Comparison of ENCODE assay signal across 16 mouse cellular contexts in genomic region chr14:122322136-122322535, GRCm38 (mm10).
DNase-seq lines count a peak whose midpoint lies in the region; ATAC-seq lines count a peak whose summit lies in the region.
"Had no signal": no experiment of that assay in that cellular context is flagged by ENCODE, and none has a peak within 500 bp of the region (broad histone marks: within the 10 kb centered on the region; RNA-seq: fewer than 3 reads in every experiment).

No protein-coding gene starts in this region.

- no peaks in the 10 kb centered on the region for H3K4me1 ChIP-seq in liver, embryonic 11.5 days (replicated peaks; ENCODE audit: control insufficient read depth, insufficient read depth, low read length)
- H3K4me1 ChIP-seq: forebrain, embryonic 10.5 days; liver, embryonic 13.5 days had no signal

- no peak overlapping the region for H3K27ac ChIP-seq in liver, embryonic 11.5 days (ENCODE audit: low read depth, low read length)
- H3K27ac ChIP-seq: forebrain, embryonic 10.5 days; liver, embryonic 13.5 days had no signal

- no peak overlapping the region for H3K9ac ChIP-seq in liver, embryonic 11.5 days (ENCODE audit: low read depth, low read length)
- H3K9ac ChIP-seq: liver, embryonic 13.5 days had no signal

- intact Hi-C loops in left cerebral cortex, postnatal 25 days (cut with DNase I), result loop anchor here (5.0 kb wide), 1 partner anchor 50 kb away; no protein-coding TSS in a partner anchor

- ATAC-seq in liver, embryonic 11.5 days (replicated peaks; ENCODE audit: low FRiP score), result no peak

- H3K4me3 ChIP-seq in liver, embryonic 11.5 days (ENCODE audit: low read depth, low read length), result no peak overlapping the region
- H3K4me3 ChIP-seq: forebrain, embryonic 10.5 days; liver, embryonic 13.5 days had no signal

- peak; percentile 55 for DNase-seq in adrenal gland, postnatal 10 days
- DNase-seq in adrenal gland, postnatal 4 days (ENCODE audit: low spot score in 2 of 2), result no peak
- peak; percentile 31 for DNase-seq in liver
- no peak for DNase-seq in liver, embryonic 11.5 days (ENCODE audit: low spot score)
- peak; percentile 65 for DNase-seq in forelimb bud, embryonic 11.5 days (ENCODE audit: low read depth, low spot score)
- peak; percentile 20 for DNase-seq in yolk sac, embryonic 10.5 days (ENCODE audit: low spot score)
- no peak for DNase-seq in left cerebral cortex, postnatal 25 days (ENCODE audit: low spot score in 2 of 2)
- no peak for DNase-seq in right cerebral cortex, adult 2 months (ENCODE audit: low spot score in 2 of 2)
- DNase-seq: cerebellum, postnatal 14 days; gastrocnemius, postnatal 36 days; kidney, adult 2 months; liver, embryonic 13.5 days; right cerebral cortex, adult 18-20 months; thymus, postnatal 4 days had no signal

- 32% methylated on average over 5 of the region's 5 CpGs for WGBS in liver, embryonic 11.5 days

- H3K9me3 ChIP-seq in liver, embryonic 11.5 days (ENCODE audit: control insufficient read depth, low read length), result no peaks in the 10 kb centered on the region
- H3K9me3 ChIP-seq: forebrain, embryonic 10.5 days; G1E; liver, embryonic 13.5 days had no signal

- H3K27me3 ChIP-seq in liver, embryonic 11.5 days (replicated peaks; ENCODE audit: control insufficient read depth, insufficient read depth, low read length), result no peaks in the 10 kb centered on the region
- H3K27me3 ChIP-seq: liver, embryonic 13.5 days had no signal

- H3K4me2 ChIP-seq in liver, embryonic 11.5 days, result no peak overlapping the region
- H3K4me2 ChIP-seq: liver, embryonic 13.5 days had no signal

- no peaks in the 10 kb centered on the region for H3K36me3 ChIP-seq in liver, embryonic 11.5 days (ENCODE audit: control insufficient read depth, insufficient read depth, low read length)
- H3K36me3 ChIP-seq: forebrain, embryonic 10.5 days; liver, embryonic 13.5 days had no signal

Comparison
In these comparisons a context has a peak if more than half of its experiments do, and no peak if none do; other contexts are left out.
1. DNase-seq: peak in adrenal gland, postnatal 10 days (single experiment), liver (single experiment), forelimb bud, embryonic 11.5 days (single experiment) and yolk sac, embryonic 10.5 days (single experiment); none in adrenal gland, postnatal 4 days (0 of 2), liver, embryonic 11.5 days (single experiment), left cerebral cortex, postnatal 25 days (0 of 2) and right cerebral cortex, adult 2 months (0 of 2).